Mouse (Mus musculus): ENCODE results near the gene Pdx1.

Pdx1 gene

GRCm38 (mm10) chr5:147308451-147308850 is 38.7 kb downstream of the Pdx1 start:
- DNase-seq (ENCODE audit: low read depth, low spot score): no peak

GRCm38 (mm10) chr5:147309786-147310185 is 40.0 kb downstream of the Pdx1 start:
- DNase-seq (ENCODE audit: low read depth, low spot score): no peak

- DNase-seq (ENCODE audit: low read depth, low spot score): no peak
Measured at GRCm38 (mm10) chr5:147312830-147313685, 43.3 kb downstream of the Pdx1 start.

DNA sequence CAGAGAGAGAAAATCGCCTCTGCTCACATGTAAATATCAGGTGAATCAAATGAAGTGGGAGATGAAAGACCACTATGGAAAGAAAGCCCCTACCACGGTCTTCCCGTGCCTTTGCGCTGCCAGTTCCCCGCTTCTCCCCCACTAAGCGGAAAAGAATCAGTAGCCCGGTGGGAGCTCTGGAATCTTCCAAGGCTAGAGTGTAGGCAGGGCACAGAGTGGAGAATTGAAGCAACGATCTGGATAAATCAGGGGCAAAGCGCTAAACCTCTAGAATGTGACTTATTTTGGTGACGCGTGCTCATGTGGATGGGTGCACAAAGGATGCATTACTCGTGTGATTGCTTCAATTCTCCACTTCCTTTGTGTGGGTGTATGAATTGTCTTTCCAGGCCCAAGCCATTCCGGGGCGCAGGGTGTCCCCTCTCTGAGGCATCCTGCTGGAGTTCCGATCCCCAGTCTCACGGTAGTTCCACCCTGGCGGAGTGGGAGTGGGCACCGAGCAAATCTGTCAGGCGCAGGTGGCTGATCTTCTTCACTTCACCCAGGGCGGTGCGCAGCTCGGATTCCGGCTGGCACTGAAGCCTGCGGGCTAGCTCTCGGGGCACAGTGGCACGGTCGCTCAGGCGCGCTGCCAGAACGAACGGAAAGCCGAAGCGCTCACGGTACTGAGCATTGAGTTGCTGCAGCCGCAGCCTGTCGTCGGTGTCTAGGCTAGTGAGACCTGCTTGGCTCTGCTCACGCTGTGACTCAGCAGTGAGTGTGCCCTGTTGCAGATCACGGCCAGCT is 45.1 kb downstream of the Pdx1 start:
- no peak for DNase-seq (ENCODE audit: low read depth, low spot score)

DNA sequence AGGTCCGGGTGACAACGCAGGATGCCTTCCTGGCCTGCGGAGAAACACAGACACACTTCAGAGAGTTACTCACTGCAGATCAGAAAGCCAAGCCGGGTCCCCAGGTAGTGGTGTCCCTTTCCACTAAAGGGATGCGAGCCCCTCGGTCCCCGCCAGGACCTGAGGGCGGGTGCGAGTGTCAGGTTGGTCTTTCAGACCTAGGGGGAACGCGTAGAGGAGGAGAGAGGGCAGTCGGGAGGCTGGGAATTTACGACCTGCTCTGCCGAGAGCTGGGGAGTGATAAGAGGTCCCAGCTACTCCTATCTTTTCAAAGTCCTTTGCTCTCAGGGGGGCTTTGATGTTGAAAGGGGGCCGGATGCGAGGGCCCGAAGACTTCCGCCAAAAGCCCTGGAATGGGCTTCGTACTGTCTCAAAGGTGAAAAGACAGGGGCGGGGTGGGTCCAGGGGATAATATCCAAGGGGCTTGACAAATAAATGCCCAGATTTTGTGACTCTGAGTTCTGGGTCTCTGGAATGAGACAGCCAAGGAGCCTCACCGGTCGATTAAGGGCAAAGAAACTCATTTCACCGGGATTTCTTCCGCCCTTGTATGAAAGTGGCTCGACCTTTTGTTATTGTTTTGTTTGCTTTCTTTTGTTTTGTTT is 45.8 kb downstream of the Pdx1 start:
- no peak for DNase-seq (ENCODE audit: low read depth, low spot score)

GRCm38 (mm10) chr5:147317321-147317720 is 47.6 kb downstream of the Pdx1 start:
- no peak for DNase-seq (ENCODE audit: low read depth, low spot score)

GRCm38 (mm10) chr5:147317991-147318390 is 48.2 kb downstream of the Pdx1 start:
- no peak for DNase-seq (ENCODE audit: low read depth, low spot score)

DNA sequence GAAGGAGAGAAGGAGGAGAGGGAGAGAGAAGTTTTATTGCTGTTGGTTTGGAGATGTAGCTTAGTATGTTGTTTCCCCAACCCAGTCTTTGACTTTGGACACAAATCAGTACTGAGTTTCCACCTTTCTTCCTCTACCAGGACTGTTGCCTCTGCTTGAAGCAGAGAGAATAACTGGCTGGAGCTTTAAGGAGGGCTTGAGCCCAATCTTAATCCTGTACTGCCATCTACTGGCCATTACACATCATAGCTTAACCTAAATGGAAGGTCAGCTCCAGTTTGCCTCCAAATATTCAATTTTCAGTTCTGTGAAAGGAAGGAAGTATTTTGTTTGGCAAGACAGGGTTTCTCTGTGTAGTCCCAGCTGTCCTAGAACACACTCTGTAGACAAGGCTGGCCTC is 49.9 kb downstream of the Pdx1 start:
- no peak for DNase-seq (ENCODE audit: low read depth, low spot score)

DNA sequence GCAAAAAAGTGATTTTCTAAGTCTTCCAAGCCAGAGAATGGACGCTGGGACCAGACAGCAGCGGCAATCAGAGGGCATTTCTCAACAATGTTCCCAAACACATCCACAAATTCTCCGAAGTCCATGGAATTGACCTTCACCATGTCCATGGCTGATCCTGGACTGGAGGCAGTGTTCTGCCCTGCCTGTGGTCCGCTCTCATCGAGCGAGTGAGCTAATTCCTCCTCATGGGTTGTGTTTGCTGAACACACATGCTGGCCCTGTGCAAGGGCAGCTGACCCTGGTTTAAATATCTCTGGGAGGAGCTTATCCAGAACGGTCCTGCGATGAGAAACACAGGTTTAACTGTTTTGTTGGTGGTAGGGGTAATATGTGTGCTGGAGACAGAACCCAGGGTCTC is 52.4 kb downstream of the Pdx1 start, which contains the start of gene Urad:
Gene Urad, minus strand, starts transcription at position 258 of the 400 bp plus-strand sequence.
- no peak for DNase-seq (ENCODE audit: low read depth, low spot score)

GRCm38 (mm10) chr5:147323237-147323917 is 53.6 kb downstream of the Pdx1 start:
- no peak for DNase-seq (ENCODE audit: low read depth, low spot score)

Data from WW6 (cell line).